Mouse (Mus musculus): ENCODE results near the gene Shmt1. TPM values are rescaled to one million over a fixed set of nuclear protein-coding genes. Genes with fewer than 3 reads are reported as not detected.
"Not testable (repeated sequence)": the region's sequence is repeated elsewhere in the genome, so short reads cannot be mapped to it uniquely, and the experiment has no call there.

Gene Shmt1
- 8.1 and 10.6 TPM in 2 replicates for polyA plus RNA-seq (2012; rRNA removed)

DNA sequence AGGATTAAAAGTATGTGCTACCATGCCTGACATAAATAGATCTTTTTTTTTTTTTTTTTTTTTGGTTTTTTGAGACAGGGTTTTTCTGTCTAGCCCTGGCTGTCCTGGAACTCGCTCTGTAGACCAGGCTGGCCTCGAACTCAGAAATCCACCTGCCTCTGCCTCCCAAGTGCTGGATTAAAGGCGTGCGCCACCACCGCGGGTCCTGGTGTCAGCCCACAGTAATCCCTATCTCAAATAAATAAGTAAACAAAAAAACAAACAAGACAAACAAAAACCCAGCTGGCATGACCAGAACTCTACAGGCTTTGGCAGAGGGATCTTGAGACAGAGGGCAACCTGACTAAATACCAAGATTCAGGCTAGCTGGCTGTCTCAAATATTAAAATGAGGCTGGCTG, at the start of gene Shmt1:
Gene Shmt1, minus strand, starts transcription at position 101 of the 400 bp plus-strand sequence.
- DNase-seq: not testable (repeated sequence)
- Histone ChIP-seq H3K4me3 (replicated peaks; ENCODE audit: extremely low read depth, low read depth, low read length) (peak within 1 kb of the TSS; percentile 57), H3K4me1 (ENCODE audit: control insufficient read depth, insufficient read depth, low read length) (peaks cover 11% of the 10 kb centered on the region)
- WGBS: 23% methylated on average over 6 of the region's 6 CpGs

DNA sequence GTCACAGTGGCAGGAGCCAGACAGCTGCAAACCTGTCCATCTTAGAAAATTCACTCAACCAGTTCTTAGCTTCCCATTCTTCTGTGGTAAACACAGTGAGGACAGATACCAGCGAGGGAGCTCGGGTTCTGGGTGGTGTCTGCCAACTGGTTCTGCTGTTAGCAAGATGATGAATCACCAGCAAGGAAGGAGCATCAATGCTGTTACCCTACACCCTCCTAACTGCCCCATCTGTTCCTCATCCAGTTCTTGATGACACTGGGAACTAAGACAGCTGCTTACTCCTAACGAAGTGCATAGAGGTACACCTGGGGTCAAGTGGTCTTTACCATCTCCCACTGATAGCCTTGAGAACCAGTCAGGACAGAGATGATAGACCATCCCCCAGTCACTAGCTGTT, 45.1 kb upstream of the Shmt1 start:
- Histone ChIP-seq H3K4me3 (replicated peaks; ENCODE audit: extremely low read depth, low read depth, low read length) (no peak overlapping the region), H3K4me1 (ENCODE audit: control insufficient read depth, insufficient read depth, low read length) (no peaks in the 10 kb centered on the region)
- DNase-seq: no peak
- no peak for TF ChIP-seq POLR2A (IDR thresholded peaks at IDR 0.05; ENCODE audit: borderline replicate concordance, extremely low read depth, low read depth, low read length)
- no peak for TF ChIP-seq CTCF (IDR thresholded peaks at IDR 0.05; ENCODE audit: insufficient read depth, low read length)
- 61% methylated on average over 3 of the region's 3 CpGs for WGBS

DNA sequence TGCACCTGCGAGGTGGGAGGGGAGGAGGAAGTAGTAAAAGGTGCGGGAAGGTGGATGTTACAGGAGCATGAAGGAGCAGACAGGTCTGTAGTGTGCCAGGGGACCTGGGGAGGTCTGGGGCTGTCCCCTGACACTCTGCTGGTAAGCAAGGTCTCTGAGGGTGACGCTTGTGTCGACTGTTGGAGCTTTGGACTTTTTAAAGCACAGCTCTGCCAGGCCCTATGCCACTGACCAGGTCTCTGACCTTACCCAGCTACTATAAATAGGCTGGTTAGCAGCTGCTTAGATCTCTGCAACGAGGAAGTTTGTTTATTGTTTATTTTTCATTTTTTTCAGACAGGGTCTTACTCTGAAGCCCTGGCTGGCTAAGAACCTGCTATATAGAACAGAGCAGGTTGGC, 33.9 kb upstream of the Shmt1 start:
- WGBS: 82% methylated on average over 5 of the region's 5 CpGs
- Histone ChIP-seq H3K4me1 (ENCODE audit: control insufficient read depth, insufficient read depth, low read length) (no peaks in the 10 kb centered on the region), H3K4me3 (replicated peaks; ENCODE audit: extremely low read depth, low read depth, low read length) (no peak overlapping the region)
- no peak for TF ChIP-seq CTCF (IDR thresholded peaks at IDR 0.05; ENCODE audit: insufficient read depth, low read length)
- no peak for TF ChIP-seq POLR2A (IDR thresholded peaks at IDR 0.05; ENCODE audit: borderline replicate concordance, extremely low read depth, low read depth, low read length)
- DNase-seq: no peak

DNA sequence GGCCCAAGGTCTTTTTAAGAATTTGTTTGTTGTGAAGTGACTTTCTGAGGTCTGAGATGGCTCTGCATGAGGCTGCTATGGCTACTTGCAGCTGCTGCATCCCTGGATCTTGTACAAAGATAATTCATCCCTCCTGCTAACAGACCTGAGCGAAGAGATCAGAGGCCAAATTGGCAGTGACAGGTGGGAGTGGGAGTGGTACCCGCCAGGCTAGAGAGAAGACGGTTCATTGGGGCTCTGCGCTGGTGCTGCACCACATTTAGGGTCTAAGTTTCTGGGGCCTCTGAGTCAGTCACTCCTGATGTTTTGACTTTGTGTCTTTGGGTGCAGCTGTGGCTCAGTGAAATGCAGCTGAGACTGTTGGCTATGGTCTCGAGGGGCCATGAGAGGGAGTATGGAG, 31.9 kb upstream of the Shmt1 start:
- no peak for TF ChIP-seq POLR2A (IDR thresholded peaks at IDR 0.05; ENCODE audit: borderline replicate concordance, extremely low read depth, low read depth, low read length)
- TF ChIP-seq CTCF (IDR thresholded peaks at IDR 0.05; ENCODE audit: insufficient read depth, low read length): no peak
- no peaks in the 10 kb centered on the region for H3K4me1 ChIP-seq (ENCODE audit: control insufficient read depth, insufficient read depth, low read length)
- no peak overlapping the region for H3K4me3 ChIP-seq (replicated peaks; ENCODE audit: extremely low read depth, low read depth, low read length)
- no peak for DNase-seq
- 90% methylated on average over 5 of the region's 5 CpGs for WGBS

DNA sequence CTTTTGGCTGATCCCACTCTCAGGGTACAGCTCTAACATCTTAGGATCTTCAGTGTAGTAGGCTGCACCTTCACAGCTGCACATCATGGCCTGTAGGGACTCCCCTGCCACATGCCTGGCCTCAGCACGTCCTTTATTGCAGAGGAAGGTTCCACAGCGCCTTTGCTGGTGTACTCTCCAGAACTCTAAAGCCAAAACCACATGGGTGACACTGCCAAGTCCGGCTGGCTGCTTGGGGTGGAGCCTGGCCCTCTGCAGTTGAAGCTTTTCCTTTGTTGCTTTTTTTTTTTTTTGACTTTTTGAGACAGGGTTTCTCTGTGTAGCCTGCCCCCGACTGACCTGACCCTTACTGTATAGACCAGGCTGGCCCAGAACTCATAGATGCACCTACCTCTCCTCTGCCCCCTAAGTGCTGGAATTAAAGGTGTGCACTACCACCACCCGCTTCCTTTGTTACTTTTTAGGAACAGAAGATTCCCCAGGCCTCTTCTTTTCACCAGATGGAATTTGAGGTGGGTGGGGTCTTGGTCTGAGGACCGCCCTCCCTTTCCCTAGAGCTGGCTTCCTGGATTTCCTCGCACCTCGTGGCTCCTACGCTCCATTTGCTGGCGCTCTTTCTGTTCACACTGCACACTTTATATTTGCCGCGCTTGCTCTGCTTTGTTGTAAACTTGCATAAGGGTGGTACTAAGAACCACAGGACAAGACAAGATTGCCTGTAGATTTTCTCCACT, 30.1 kb upstream of the Shmt1 start:
- TF ChIP-seq CTCF (IDR thresholded peaks at IDR 0.05; ENCODE audit: insufficient read depth, low read length) (no peak), POLR2A (IDR thresholded peaks at IDR 0.05; ENCODE audit: borderline replicate concordance, extremely low read depth, low read depth, low read length) (no peak)
- WGBS: 74% methylated on average over 12 of the region's 12 CpGs
- Histone ChIP-seq H3K4me3 (replicated peaks; ENCODE audit: extremely low read depth, low read depth, low read length) (no peak overlapping the region), H3K4me1 (ENCODE audit: control insufficient read depth, insufficient read depth, low read length) (no peaks in the 10 kb centered on the region)
- no peak for DNase-seq

DNA sequence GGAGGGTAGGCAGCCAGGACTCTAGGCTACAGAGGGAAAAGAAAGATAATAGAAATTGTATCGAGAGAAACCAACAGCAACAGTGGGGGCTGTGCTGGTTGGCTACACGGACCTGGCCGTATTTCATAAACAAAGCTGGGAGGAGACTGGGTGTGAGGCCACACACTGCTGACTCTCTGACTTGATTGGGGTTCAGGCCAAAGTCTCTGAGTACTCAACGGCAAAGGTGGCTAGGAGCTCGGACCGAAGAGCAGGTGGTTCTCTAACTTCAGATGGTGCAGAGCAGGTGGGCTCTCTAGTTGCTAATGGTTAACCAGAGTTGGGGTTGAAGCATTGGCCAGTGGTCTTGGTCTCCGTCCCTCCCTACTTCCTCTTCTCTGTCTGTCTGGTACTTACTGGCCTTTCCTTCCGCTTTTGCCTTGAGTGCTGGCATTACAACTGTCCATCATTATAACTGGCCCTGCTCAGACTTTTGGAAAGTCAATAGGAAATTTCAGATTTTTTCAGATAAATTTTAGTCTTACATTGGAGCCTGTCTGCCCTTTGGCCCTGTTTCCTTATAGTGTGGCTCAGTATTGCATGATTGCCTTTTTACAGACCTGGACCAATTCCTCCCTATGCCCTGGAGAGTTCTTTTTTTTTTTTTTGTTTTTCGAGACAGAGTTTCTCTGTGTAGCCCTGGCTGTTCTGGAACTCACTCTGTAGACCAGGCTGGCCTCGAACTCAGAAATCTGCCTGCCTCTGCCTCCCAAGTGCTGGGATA, 26.3 kb upstream of the Shmt1 start:
- H3K4me1 ChIP-seq (ENCODE audit: control insufficient read depth, insufficient read depth, low read length): no peaks in the 10 kb centered on the region
- no peak for TF ChIP-seq POLR2A (IDR thresholded peaks at IDR 0.05; ENCODE audit: borderline replicate concordance, extremely low read depth, low read depth, low read length)
- no peak for TF ChIP-seq CTCF (IDR thresholded peaks at IDR 0.05; ENCODE audit: insufficient read depth, low read length)
- 77% methylated on average over 10 of the region's 10 CpGs for WGBS
- no peak for DNase-seq
- H3K4me3 ChIP-seq (replicated peaks; ENCODE audit: extremely low read depth, low read depth, low read length): no peak overlapping the region

DNA sequence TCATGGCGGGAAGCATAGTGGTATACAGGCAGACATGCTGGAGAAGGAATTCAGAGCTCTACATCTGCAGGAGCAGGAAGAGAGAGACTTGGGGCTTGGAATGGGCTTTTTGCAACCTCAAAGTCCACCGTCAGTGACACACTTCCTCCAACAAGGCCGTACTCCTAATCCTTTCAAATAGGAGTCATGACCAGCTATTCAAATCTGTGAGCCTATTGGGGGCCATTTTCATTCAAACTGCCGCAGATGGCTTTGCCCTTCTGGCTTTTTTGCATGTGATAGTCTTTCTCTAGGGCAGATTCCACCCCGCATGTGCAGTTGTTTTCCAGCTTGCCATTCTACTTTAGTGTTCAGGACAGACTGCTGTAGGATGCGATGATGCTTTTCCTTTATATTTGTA, 25.4 kb upstream of the Shmt1 start:
- no peak overlapping the region for H3K4me3 ChIP-seq (replicated peaks; ENCODE audit: extremely low read depth, low read depth, low read length)
- TF ChIP-seq CTCF (IDR thresholded peaks at IDR 0.05; ENCODE audit: insufficient read depth, low read length) (no peak), POLR2A (IDR thresholded peaks at IDR 0.05; ENCODE audit: borderline replicate concordance, extremely low read depth, low read depth, low read length) (no peak)
- no peaks in the 10 kb centered on the region for H3K4me1 ChIP-seq (ENCODE audit: control insufficient read depth, insufficient read depth, low read length)
- WGBS: 93% methylated on average over 6 of the region's 6 CpGs
- DNase-seq: no peak

DNA sequence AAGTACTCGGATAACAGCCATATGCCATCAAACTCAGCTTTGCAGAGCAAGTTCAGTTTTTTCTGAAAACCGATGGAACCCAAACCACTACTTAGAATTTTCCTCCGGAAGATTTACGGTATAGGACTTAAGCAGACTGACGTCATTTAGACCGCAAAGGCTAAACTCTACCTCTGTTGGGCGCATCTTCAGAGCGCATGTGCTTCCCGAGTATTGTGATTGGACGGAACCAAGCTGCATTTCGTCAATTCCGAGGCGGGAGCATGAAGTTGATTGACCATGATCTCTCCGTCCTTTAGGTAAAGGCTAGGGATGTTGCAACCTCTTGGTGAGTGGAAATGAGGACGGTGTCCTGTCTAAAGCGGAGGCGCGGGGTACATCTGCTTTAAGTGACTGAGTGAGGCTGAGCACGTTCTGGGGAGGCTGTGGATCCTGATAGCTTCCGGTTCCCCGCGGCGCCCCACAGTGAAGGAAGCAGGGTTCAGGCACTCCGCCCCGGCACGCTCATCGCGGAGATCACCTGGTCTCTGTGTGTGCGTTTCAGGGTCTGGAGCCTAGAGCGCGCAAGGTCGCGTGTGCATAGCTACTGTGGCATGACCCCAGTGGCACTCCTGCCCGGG, 19.0 kb upstream of the Shmt1 start, which contains the start of gene Dhrs7b:
Gene Dhrs7b, plus strand, starts transcription at position 199 of the 620 bp plus-strand sequence.
- peak within 1 kb of the TSS; percentile 97 for H3K4me3 ChIP-seq (replicated peaks; ENCODE audit: extremely low read depth, low read depth, low read length)
- no peaks in the 10 kb centered on the region; the same call in 1 of the 2 replicates for H3K4me1 ChIP-seq (ENCODE audit: control insufficient read depth, insufficient read depth, low read length)
- peak; percentile 83 for DNase-seq
- 0% methylated on average over 34 of the region's 34 CpGs for WGBS
- TF ChIP-seq POLR2A (IDR thresholded peaks at IDR 0.05; ENCODE audit: borderline replicate concordance, extremely low read depth, low read depth, low read length) (peak; percentile 43; the same call in 1 of the 2 replicates), CTCF (IDR thresholded peaks at IDR 0.05; ENCODE audit: insufficient read depth, low read length) (no peak)

DNA sequence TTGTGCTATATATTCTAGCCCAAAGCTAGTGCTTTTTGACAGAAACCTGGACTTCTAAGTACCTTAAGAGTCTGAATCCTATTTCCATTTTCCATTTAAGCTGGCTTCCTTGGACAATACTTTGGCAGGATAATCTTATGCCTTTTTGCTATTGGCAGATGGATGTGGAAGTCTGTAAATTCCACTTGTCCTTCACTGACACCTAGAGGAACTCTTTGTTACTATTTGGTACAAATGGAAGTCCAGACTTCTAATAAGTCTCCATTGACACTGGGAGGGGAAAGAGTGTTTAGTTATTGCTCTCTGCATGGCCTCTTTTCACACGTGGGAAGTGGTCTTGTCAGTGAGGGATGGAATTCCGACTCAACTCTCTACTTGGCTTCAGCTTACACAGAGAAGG, 17.4 kb upstream of the Shmt1 start:
- 18% methylated on average over 2 of the region's 2 CpGs for WGBS
- TF ChIP-seq CTCF (IDR thresholded peaks at IDR 0.05; ENCODE audit: insufficient read depth, low read length): peak; percentile 18; the same call in 1 of the 2 replicates
- no peak for TF ChIP-seq POLR2A (IDR thresholded peaks at IDR 0.05; ENCODE audit: borderline replicate concordance, extremely low read depth, low read depth, low read length)
- Histone ChIP-seq H3K4me1 (ENCODE audit: control insufficient read depth, insufficient read depth, low read length) (no peaks in the 10 kb centered on the region; the same call in 1 of the 2 replicates), H3K4me3 (replicated peaks; ENCODE audit: extremely low read depth, low read depth, low read length) (no peak overlapping the region)
- DNase-seq: no peak

Measured in lung, adult 2 months (tissue).